Mouse (Mus musculus) adrenal gland, adult 8-10 months (tissue): ENCODE results near the gene Reep3. TPM values are rescaled to one million over a fixed set of nuclear protein-coding genes. Genes with fewer than 3 reads are reported as not detected.

Source experiments
- DNase-seq: peaks from one replicate; pipeline ENCODE4 v3.0.0; 2022
- total RNA-seq, 4 experiments: library from RNA; stranded (reverse); gene quantifications; 2 replicates each; pipeline ENCODE4 v1.2.4; 2022

The Reep3 gene
- total RNA-seq, 4 experiments from 2014 or later: 33.5 to 49.1 (median 44.9) TPM

DNA sequence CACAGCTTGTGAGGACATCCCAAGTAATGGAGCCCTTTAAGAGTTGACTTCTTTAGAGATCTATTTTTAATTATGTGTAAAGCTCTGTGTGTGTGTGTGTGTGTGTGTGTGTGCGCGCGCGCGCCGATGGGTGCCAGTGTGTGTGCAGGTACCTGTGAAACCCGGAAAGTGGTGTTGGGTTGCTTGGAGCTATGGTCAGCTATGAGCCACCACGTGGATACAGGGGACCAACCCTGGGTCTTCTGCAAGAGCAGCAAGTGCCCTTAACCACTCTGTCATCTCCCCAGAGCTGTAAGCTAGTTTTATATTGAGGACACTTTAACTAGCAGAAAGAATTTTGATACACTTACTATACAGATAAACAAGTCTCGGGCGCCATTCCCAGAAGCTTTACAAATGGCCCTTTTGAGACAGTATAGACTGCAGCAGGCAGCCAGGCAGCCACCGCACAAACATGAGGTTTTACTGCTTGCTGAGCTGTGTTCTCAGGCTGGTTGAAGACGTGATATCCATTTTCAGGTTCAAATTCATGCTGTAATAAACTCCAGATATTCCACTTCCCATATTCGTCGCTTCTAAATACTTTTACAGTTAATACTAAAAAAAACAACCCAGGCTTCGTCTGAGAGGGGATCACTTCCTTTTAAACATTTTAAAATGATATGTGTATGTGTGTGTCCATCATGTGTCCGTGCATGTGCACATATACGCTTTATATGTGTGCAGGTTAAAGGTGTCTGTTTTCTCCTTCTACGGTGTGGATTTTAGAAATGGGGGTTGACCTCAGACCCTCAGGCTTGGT lies 15.3 kb downstream of the Reep3 start:
- no peak for DNase-seq

GRCm38 (mm10) chr10:67079030-67079429 lies 17.7 kb downstream of the Reep3 start:
- DNase-seq: no peak

DNA sequence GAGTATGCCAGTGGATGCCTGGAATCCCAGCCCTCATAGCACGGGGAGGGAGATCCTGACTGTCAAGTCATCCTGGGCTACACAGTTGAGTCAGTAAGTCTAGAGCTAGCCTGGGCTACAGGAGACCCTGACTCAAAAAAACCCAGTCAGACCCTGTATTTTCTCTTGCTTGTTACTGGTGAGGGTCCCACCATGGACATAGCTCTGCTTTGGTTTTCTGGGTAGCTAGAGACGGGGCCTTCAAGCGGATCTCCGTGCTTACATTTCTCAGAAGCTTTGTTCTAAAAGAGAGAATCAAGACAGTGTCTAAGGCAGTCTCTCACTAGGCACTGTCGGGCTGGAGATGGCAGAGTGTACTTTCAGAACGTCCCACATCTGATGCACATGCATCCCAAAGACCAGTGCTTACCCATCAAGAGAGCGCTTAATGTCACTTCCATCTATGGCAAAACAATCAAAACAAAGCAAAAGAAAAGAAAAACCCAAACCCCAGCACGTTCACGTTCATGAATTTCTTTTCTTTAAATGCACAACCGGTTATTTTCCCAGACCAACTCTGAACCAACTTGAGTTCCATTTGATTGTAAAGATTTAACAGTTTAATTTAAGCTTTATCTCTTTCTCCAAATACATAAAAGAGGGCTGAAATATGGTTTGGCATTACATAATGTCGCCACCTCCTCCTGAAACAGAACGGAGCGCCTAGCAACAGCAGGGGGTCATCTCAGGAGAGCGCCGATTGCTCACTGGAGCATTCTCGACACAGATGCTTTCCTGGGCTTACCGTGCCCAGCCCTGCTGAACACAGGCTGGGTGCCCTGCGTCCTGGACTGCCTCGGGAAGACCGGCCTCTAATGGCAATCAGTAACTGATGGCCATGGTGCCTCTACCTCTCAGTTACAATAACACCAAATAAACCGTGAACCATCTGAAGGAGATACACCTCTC lies 20.5 kb downstream of the Reep3 start:
- no peak for DNase-seq

GRCm38 (mm10) chr10:67073577-67073976 lies 23.2 kb downstream of the Reep3 start:
- DNase-seq: no peak

DNA sequence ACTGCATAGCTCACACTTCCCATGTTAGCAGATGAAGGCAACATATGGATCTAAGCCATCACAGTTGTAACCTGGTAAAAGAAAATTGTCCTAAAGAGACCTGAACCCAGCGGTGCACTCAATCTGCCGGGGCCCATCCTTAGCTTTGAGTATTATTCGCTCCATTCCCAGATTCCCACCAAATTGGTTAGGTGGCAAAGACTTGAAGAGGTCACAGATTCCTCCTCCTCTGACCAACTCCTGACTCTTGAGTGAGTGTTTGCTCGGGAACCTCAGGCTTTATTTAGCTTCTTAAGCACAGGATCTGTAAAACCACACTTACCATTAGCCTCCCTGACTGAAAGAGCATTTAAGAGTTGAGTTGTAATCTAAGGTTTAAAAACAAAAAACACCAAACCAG lies 24.1 kb downstream of the Reep3 start:
- DNase-seq: no peak

DNA sequence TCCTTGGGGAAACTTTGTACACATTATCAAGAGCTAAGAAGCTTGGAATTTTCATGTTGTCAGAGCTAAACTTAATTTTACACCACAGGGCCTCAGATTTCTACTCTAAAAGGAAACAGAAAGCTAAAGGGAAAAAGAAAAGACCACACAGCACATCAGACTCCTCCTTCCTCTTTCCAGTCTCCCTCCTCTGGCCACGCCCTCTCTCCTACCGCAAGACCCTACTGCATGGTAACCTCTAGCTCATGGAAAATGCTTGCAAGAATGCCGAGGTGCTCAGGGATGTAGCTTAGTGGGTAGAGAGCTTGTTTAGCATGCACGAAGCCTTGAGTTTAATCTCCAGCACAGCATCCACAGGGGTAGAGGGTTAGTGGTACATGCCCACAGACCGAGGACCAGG lies 24.9 kb downstream of the Reep3 start:
- DNase-seq: no peak

- no peak for DNase-seq
Observed at GRCm38 (mm10) chr10:67071389-67071788, 25.4 kb downstream of the Reep3 start.

GRCm38 (mm10) chr10:67069013-67069412 lies 27.7 kb downstream of the Reep3 start:
- no peak for DNase-seq

DNA sequence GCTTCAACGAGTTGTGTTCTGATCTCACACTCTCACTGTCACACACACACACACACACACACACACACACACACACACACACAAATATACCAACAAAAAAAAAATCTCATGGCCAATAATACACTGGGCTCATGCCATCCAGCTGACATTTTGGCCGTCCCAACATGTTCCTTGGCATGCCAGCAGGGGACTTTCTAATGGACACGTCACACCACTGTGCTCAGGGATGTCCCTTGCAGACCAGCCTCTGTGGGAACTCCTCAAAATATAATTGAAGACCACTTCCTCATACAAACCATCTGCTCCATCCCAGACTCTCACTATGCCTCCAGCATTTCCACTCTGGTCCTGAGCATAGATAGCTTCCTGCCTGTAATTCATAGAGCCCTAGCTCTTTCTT lies 30.3 kb downstream of the Reep3 start:
- DNase-seq: no peak

DNA sequence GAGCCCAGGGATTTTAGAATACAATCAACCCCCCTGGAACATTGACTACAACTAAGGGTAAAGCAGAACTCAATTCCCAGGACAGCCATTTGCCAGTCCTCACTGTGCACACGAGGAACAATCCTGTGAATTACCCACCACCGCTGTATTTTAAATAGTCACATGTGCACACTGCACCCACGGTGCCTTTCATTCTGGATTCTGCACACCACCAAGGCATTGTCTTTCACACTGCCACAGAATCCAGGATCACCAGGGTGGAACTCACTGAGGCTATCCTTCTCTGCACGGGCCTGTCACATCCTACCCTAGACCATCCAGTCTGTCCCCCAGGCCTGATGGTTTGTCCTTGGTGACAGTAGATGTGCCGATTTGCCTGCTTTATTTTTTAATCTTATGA lies 30.8 kb downstream of the Reep3 start:
- DNase-seq: no peak

DNA sequence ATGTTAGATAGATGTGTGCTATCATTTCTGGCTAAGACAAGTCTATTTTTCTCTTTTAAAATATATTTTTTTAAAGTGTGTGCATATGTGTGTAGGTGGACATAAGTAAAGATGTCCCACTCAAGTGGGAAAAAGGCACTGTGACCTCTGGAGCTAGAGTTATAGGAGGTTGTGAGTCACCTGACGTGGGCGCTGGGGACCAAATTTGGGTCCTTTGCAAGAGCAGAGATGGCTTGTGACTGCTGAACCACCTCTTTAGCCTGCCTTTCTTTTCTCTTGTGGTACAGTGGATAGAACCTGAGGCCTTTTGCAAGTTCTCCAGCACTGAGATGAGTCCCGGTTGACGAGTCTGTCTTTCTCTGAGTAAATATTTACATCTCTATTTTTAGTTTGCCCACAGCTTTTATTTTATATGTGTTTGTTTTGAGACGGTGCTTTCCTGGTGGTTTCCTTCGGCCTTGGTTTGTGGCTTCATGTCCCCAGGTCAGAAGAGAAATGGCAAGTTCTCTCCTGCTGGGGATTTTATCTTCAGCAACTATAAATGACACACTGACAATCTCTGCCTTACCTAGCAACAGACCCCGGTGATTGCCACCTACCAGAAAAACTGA lies 31.4 kb downstream of the Reep3 start:
- DNase-seq: no peak

- no peak for DNase-seq
Observed at GRCm38 (mm10) chr10:67061823-67062222, 34.9 kb downstream of the Reep3 start.

DNA sequence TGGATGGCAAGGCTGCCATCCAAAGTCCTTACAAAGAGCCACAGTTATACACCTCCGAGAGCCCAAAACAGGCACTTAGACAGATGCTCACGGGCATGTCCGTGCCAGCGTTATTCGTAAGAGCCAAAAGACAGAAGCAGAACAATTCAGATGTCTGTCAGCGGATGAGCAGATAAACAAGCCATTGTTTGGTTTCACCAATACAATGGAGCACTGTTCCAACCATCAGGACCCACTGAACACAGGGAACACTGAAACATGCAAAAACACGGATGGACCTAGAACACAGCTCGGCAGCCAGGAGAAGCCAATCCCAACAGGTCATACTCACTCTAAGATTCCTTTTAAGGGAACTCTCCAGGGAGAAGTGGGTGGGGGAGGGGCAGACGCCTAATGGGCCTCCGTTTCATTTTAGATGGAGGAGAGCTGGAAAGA lies 35.4 kb downstream of the Reep3 start:
- no peak for DNase-seq

GRCm38 (mm10) chr10:67058702-67059101 lies 38.0 kb downstream of the Reep3 start:
- DNase-seq: no peak

DNA sequence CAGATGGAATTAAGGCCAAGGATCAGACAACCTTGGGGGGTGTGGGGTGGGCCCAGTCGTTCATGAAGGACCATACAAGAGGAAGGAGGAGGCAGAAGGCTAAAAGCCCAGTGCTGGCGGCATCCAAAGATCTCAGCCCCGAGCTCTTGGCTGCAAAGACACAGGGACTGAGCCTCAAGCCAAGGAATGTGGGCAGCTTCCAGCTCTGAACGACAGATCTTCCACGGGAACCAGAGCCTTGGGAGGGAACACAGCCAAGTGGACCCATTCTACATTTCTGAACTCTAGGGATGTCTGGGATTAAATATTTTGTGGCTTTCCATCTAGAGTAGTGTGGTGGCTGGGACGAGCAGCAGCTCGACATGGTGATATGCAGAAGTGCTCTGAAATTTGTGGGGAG lies 38.4 kb downstream of the Reep3 start:
- no peak for DNase-seq

GRCm38 (mm10) chr10:67057696-67058095 lies 39.0 kb downstream of the Reep3 start:
- DNase-seq: no peak

DNA sequence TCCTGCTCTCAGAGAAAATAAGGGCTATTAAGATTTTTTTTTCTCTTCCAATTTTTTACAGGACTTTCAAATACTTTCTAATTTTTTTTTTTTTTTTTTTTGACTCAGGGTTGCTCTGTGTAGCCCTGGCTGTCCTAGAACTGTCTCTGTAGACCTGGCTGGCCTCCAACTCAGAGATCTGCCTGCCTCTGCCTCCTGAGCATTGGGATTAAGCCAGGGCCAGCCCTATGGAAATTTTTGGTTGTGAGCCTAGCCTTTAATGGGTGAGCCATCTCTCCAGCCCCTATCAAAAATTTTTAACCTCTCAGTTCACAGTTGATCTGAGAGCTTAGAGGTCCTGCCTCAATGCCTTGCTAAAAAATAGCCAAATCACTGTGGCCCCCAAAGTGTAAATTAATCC lies 39.5 kb downstream of the Reep3 start:
- no peak for DNase-seq

GRCm38 (mm10) chr10:67055867-67056856 lies 40.6 kb downstream of the Reep3 start:
- no peak for DNase-seq

DNA sequence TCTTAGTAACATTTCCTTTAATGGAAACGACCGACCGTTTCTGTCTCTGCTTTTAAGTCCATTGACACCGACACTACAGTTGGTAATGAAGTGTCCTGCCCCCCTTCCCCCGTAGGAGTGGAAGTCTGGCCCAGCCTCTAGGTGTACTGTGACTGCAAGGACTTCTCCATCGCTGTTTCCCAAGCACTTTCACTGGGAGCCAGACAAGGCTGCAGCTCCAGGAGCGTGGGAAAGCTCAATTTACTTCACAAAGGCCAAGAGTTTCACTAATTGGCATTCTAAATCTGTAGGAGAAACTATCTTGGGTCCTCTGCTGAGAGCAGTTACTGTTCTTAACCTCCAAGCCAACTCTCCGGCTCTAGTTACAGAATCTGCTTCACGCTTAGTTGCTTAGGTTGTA lies 43.3 kb downstream of the Reep3 start:
- no peak for DNase-seq

- DNase-seq: no peak
Observed at GRCm38 (mm10) chr10:67052429-67052828, 44.3 kb downstream of the Reep3 start.

- no peak for DNase-seq
Observed at GRCm38 (mm10) chr10:67051466-67051865, 45.3 kb downstream of the Reep3 start.

- DNase-seq: no peak
Observed at GRCm38 (mm10) chr10:67050766-67051165, 46.0 kb downstream of the Reep3 start.
